ENCODE assay signal across 8 mouse cellular contexts in the genomic region with DNA sequence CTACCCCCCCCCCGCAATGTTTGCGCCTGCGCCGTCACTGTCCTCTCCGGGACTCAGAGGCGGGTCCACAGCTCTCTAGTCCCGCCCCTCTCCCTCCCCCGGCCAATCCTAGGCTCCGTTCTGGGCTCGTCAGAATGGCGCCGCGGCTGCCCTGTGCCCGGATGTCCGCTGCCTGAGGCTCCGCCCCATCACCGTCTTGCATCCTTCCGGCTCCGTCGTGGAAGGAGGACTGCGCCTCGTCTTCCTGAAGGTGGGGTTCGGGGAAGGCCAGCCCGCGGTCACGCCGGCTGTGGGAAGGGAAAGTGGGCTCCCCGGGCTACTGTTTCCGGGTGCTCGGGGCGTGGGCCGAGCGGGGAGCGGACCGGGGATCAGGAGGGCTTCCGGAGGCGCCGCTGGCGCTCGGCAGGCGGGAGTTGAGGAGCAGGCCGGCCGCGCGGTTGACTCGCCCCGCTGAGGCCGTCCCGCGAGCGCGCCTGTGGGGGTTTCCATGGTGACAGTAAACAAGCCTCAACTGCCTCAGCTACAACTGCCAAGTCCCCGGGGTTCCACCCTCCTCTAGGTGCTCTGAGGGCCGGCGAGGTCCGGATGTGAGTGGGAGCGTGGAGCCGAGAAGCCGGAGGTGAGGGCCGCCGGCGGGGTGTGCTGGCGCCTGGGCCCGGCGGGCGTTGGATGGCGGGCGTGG. TPM values are rescaled to one million over a fixed set of nuclear protein-coding genes. Genes with fewer than 3 reads are reported as not detected.
DNase-seq lines count a peak whose midpoint lies in the region; ATAC-seq and TF ChIP-seq lines count a peak whose summit lies in the region.

No protein-coding gene starts in this region.

- no peak for TF ChIP-seq CTCF in cortical plate, adult 2 months (IDR thresholded peaks at IDR 0.05; ENCODE audit: extremely low read depth, insufficient read depth, low read length)

- peaks cover 4% of the 10 kb centered on the region; the same call in 1 of the 2 replicates for H3K4me1 ChIP-seq in cortical plate, adult 2 months (ENCODE audit: control insufficient read depth, insufficient read depth, low read length)

- H3K27ac ChIP-seq in cortical plate, adult 2 months (ENCODE audit: insufficient read depth, low read length), result peak overlapping the region; percentile 42

- peak; percentile 93 to 97 for DNase-seq in gastrocnemius, adult 8-10 months (ENCODE audit: low spot score in 2 of 2)
- peak; percentile 99 for DNase-seq in induced T-regulatory cell, adult 2 months (ENCODE audit: low read depth)
- DNase-seq in left cerebral cortex, adult 9 months (ENCODE audit: low spot score in 2 of 2), result peak; percentile 95 to 97
- DNase-seq in right cerebral cortex, postnatal 14 days, result peak; percentile 97
- DNase-seq in urinary bladder, postnatal 36 days (ENCODE audit: low spot score in 2 of 2), result peak; percentile 91 to 98

- H3K4me3 ChIP-seq in cortical plate, adult 2 months (ENCODE audit: insufficient read depth, low read length), result peak overlapping the region; percentile 65

- peak; percentile 93 for TF ChIP-seq POLR2A in cortical plate, adult 2 months (IDR thresholded peaks at IDR 0.05; ENCODE audit: extremely low read depth, insufficient read depth, low read length)

- ATAC-seq in activated CD4-positive, CD25-positive, alpha-beta regulatory T cell, adult 4 months, result peak; percentile 78
- peak; percentile 66 for ATAC-seq in megakaryocyte progenitor cell, adult 5-6 weeks (replicated peaks; ENCODE audit: poor library complexity)

RNA-seq across cellular contexts. Expression of gene Hnrnpf, which starts 6.6 kb away (rescaled TPM):
- 100 to 1,000 TPM; 807 to 897 TPM for polyA plus RNA-seq in activated CD4-positive, CD25-positive, alpha-beta regulatory T cell, adult 4 months (2017; shearing (Covaris generic))
- polyA plus RNA-seq in cortical plate, adult 2 months (2012; rRNA removed), result 101 and 111 TPM in 2 replicates
- 100 to 1,000 TPM in 1 of 4 experiments, 10 to 100 TPM in 3; 85.6 to 104 (median 94.2) TPM for total RNA-seq in gastrocnemius, adult 8-10 months (2022)
- total RNA-seq in megakaryocyte progenitor cell, adult 5-6 weeks (2015), result 679 and 683 TPM in 2 replicates
- 1,301 and 1,452 TPM in 2 replicates for total RNA-seq in megakaryocyte progenitor cell, adult 5-6 weeks (2017)

RNA-seq across cellular contexts. Expression of gene Fxyd4, which starts 30.8 kb away (rescaled TPM):
- 1 to 10 TPM; 2.3 to 7.0 TPM for polyA plus RNA-seq in activated CD4-positive, CD25-positive, alpha-beta regulatory T cell, adult 4 months (2017; shearing (Covaris generic))
- polyA plus RNA-seq in cortical plate, adult 2 months (2012; rRNA removed), result 0.17 TPM in 1 of 2 replicates, not detected in the other
- total RNA-seq in gastrocnemius, adult 8-10 months (2022), result not detected
- not detected in 2 replicates for total RNA-seq in megakaryocyte progenitor cell, adult 5-6 weeks (2015)
- not detected in 2 replicates for total RNA-seq in megakaryocyte progenitor cell, adult 5-6 weeks (2017)

RNA-seq across cellular contexts. Expression of gene Zfp239, which starts 44.8 kb away (rescaled TPM):
- polyA plus RNA-seq in activated CD4-positive, CD25-positive, alpha-beta regulatory T cell, adult 4 months (2017; shearing (Covaris generic)), result 1 to 10 TPM; 4.1 TPM
- polyA plus RNA-seq in cortical plate, adult 2 months (2012; rRNA removed), result 34.0 and 34.5 TPM in 2 replicates
- total RNA-seq in gastrocnemius, adult 8-10 months (2022), result 1 to 10 TPM; 1.1 to 2.7 (median 1.9) TPM
- 4.2 and 4.7 TPM in 2 replicates for total RNA-seq in megakaryocyte progenitor cell, adult 5-6 weeks (2015)
- 2.0 and 3.3 TPM in 2 replicates for total RNA-seq in megakaryocyte progenitor cell, adult 5-6 weeks (2017)

Comparison
In these comparisons a context has a peak if more than half of its experiments do, and no peak if none do; other contexts are left out.
1. Peak in every context shown above with its lines: DNase-seq, ATAC-seq, H3K4me3 ChIP-seq and H3K27ac ChIP-seq.
2. RNA of gene Hnrnpf, which starts 6.6 kb away (total RNA-seq): 679 to 1,452 TPM in megakaryocyte progenitor cell, adult 5-6 weeks; 85.6 to 104 TPM in gastrocnemius, adult 8-10 months; every median in the first group is over 4 times any median in the second.